Mouse (Mus musculus) urinary bladder, adult 18-20 months (tissue): ENCODE data around the gene T.
"Not testable (repeated sequence)": the region's sequence is repeated elsewhere in the genome, so short reads cannot be mapped to it uniquely, and the experiment has no call there.

Experiments used
- DNase-seq, 2 experiments: peaks; one replicate each; pipeline ENCODE4 v3.0.0; 2022; ENCODE audit warnings: low spot score in 2 of 2, mixed read lengths in 2 of 2

T gene

DNA sequence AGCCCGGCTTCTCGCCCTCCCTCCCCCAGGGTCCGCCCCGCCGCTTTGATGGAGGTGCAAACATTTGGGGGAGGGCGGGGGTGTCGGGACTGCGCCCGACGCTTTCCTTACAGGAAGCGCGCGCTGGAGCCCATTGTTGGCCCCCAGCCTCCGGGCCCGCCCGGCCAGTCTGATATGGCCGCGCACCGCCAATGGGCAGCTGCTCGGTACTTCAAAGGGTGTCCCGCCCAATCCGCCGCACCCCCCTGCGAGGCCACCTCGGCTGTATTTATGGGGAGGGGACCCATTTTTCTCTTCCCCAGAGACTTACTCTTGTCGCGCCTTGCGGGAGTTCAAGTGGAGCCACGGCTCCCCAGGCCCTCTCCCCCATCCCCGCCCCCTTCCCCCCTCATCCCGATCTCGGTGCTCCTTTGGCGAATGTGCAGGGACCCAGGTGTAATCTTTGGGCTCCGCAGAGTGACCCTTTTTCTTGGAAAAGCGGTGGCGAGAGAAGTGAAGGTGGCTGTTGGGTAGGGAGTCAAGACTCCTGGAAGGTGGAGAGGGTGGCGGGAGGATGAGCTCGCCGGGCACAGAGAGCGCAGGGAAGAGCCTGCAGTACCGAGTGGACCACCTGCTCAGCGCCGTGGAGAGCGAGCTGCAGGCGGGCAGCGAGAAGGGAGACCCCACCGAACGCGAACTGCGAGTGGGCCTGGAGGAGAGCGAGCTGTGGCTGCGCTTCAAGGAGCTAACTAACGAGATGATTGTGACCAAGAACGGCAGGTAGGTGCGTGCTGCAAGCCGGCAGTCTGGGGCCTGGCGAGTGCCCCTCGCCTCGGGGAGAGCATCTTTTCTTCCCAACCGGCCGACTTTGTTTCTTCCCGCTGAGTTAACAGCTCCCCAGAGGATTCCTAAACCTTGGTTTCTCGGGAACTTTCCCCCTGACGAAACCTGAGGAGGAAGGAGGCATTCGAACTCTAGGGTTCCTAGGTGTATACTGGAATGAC, at the start of gene T:
Gene T, plus strand, starts transcription at position 446 of the 983 bp plus-strand sequence.
- DNase-seq, result no peak

DNA sequence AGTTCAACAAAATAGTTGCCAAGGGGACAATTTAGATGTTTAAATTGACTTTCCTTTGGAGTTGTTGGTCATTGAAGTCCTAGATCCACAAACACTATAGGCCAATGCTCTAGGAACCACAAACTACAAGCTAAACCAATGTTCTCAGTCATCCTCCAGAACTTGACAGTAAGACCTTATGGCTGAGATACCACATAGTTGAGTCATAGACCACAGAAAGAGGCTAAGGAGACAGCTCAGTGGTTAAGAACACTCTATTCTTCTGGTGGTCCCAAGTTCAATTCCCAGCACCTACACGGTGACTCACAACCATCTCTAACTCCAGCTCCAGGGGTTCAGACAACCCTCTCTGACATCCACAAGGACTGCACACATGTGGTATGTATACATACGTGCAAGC, 48.8 kb upstream of the T start:
- DNase-seq, result no peak

DNA sequence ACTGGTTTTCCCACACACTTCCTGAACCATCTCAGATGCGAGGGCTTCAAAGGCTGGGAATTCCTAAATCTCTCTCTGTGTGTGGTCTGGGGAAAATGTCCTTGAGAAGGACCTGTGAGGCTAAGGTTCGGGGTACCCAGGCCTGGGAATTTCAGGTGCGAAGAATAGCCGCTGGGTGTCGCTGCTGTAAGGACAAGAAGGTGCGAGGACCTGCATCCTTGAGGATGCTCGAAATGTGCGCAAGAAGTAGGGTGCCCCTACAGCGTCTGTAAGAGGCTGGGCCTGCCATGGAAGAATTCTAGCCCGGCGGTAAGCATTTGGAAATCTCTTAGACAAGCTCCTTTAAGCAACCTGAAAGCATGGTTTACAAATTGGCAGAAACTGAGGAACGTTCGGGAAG, 45.8 kb upstream of the T start:
- DNase-seq, result no peak

DNA sequence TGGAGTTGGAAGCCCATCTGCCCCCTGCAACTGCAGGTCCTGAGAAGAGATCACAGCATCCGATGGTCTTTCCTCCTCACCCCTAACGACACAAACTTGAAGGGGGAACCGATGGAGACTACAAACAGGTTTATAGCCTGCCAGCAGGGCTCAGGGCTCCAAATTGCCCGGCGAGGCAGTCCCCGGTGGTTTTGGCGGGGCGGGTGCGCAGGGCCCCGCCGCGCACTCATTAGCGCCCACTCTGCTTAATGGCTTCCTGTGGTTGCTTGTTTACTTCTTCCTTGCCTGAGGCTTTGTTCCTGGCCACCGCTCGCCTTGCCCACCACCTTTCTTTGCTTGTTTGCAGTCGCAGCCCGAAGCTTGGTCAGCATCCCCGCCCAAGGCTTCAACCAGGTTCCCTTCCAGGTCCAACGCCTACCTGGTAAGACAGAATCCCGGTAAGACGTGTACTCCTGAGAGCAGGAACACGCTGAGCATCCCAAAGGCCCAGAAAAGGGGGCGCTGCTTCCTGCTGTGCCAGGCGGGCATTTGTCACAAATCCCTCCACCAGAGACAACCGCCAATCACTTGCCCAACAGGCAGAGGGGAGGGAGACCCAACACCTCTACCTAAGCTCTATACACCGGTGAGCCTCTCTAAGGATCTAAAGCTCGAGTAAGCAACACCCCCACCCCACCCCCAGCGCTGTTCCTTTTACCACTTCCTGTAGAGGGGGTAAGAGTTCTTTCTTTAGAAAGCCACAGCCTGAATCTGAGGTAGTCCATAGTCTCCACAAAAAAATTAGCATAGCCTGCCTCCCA, 45.0 kb upstream of the T start:
- DNase-seq, result no peak

DNA sequence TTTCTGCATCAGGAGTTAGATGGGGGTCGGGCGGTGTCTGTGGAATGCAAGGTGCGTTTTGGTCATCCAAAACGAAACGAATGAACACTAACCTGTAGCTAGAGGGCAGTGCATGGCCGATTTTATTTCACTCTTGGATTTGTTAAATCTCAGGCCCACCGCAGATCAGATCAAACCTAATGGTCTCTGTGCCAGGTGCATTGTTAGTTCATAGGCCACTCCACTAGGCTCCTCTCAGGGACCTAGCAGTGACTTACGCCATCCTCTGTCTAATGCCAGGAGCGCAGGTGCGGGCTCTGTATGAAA, 44.5 kb upstream of the T start:
- DNase-seq, result no peak

DNA sequence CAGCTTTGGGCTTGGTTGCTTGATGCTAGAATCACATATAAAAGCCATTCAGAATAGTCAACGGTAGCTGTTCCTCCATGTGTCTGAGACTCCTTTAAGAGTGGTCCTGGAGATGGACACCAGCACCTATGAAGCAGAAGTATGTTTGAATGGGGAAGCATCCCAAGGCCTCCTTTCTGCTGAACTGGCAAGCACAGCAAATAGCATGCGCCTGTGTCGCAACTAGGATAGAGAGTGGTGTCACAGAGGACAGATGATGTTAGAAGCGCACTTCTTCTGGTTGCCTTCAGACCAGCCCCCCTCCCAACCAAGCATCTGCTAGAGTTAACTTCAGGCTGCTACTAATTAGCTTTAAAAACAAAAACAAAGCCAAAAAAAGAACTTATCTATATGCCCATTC, 43.7 kb upstream of the T start:
- DNase-seq, result no peak

DNA sequence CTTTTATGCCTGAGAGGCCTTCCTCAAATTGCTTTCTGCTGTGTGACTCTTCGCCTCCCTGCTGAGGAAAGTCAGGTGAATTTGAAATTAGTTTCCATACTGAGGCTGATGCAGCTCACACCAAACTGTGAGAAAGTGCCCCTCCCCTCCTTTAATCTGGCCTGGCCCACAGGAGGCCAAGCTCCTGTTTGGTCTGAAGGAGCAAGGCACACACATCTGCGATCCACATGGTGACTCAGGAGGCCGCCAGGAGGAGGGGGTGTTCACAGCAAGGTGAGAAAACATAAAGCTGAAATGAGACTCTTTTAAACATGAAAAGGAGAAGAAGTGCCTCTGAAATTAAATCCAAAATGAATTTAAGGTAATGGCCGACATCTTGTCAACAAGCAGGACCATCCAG, 37.9 kb upstream of the T start:
- no peak for DNase-seq

GRCm38 (mm10) chr17:8397946-8398345, 36.3 kb upstream of the T start:
- no peak for DNase-seq

GRCm38 (mm10) chr17:8403932-8404331, 30.3 kb upstream of the T start:
- not testable (repeated sequence) for DNase-seq

DNA sequence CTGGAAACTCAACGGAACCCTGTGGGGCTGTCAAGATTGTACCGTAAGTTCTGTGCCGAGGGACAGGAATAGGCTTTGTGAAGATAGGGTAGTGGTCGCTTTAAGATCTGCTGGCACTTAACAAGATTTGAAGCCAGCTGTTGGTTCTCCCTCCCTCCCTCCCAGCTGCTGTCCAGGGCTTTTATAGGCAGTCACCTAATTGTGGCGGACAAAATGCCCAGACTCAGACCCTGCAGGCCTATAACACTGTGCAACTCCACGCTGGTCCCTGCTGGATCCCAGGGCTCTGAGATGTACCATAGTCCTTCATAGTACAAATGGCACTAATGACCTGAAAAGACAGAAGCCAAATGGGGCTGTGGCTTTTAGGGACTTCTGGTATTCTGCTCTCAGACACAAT, 27.9 kb upstream of the T start:
- no peak for DNase-seq

DNA sequence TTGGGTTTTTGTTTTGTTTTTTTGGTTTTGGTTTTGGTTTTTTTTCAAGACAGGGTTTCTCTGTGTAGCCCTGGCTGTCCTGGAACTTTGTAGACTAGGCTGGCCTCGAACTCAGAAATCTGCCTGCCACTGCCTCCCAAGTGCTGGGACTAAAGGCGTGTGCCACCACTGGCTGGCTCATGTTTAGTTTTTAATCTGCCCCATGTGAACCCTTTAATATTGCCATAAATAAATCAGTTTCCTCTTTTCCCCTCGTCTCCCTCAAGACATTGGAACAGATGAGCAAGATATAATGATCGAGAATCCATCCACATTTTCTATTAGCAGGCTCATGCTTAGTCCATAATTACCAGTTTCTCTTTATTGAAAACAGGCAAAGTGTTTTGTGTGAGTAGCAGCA, 26.2 kb upstream of the T start:
- DNase-seq, result not testable (repeated sequence)

GRCm38 (mm10) chr17:8408589-8409295, 25.5 kb upstream of the T start:
- DNase-seq, result no peak

DNA sequence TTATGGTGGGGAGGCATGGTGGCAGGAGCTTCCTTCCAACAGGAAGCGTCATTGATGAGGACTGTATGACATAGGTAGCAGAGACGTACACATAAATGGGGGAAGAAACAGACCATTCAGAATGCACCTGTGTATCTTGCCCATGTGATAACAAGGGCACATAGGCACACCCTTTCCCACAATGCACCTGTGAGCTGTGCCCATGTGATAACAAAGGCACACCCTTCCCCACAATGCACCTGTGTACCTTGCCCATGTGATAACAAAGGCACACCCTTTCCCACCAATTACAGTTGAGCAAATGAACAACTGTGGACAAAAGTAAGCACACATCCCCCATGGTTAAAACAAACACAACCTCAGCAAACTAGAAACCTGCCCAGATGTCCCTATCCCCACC, 23.9 kb upstream of the T start:
- no peak for DNase-seq

GRCm38 (mm10) chr17:8413656-8414055, 20.6 kb upstream of the T start:
- no peak for DNase-seq

GRCm38 (mm10) chr17:8415533-8415932, 18.7 kb upstream of the T start:
- no peak for DNase-seq

DNA sequence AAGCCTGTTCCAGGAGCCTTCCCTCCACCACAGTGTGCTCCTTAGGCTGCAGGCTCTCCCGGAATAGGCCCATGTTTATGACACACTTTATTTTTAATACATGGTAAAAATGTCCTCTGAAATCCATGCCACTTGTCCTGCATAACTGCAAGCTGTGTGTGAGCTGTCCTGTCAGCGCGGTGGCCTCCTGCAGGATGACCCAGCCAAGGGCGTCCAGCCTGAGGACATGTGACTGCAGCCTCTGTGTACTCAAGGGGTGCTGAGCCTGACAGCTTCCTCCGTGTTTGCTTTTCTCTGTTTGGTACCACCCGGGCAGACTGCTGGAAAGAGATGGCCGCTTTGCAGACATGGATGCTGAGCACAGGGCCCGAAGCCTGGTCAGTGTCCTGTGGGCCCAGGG, 17.4 kb upstream of the T start:
- no peak for DNase-seq

DNA sequence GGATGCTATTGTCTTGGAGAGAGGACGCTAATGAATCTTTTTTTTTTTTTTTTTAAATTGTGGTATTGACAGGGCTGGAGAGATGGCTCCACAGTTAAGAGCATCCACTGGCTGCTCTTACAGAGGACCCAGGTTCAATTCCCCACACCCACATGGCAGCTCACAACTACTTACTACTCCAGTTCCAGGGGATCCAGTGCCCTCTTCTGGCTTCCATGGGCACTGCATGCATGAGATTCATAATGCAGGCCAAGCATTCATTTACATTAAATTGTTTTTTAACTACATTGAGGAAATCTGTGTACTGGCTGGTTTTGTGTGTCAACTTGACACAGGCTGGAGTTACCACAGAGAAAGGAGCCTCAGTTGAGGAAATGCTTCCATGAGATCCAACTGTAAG, 13.5 kb upstream of the T start:
- no peak for DNase-seq

DNA sequence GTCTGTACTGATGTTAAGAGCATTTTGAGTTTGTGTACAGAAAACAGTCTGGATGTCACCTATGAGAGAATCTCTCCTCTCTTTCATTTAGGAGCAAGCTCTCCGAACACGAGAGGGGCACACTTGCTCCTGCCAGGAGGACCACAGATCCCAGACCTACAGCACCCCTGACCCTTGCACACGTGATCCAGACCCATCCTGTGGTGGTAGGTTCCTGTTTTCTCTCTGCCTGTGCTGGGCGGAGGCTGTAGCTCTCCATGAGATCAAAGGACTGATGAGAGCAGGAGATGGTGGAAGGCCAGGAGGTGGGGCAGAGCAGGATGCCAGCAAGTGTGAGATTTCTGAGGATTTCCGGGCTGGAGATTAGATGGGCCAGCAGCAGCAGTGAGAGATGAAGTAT, 12.7 kb upstream of the T start:
- no peak for DNase-seq

DNA sequence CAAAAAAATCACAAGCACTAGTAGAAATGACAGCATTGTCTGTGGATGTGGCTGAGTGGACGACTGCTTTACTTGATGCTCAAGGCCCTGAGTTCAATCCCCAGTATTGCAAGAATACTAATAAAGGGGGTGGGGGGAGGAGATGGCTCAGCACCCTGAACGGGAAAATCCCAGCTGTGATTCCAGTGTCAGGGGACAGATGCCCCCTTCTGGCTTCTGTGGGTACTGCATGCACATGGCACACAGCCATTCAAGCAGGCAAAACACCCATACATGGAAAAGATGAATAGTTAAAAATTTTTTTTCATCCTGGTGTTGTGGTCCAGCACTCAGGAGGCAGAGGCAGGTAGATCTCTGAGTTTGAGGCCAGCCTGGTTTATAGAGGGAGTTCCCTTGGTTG, 10.9 kb upstream of the T start:
- no peak for DNase-seq

DNA sequence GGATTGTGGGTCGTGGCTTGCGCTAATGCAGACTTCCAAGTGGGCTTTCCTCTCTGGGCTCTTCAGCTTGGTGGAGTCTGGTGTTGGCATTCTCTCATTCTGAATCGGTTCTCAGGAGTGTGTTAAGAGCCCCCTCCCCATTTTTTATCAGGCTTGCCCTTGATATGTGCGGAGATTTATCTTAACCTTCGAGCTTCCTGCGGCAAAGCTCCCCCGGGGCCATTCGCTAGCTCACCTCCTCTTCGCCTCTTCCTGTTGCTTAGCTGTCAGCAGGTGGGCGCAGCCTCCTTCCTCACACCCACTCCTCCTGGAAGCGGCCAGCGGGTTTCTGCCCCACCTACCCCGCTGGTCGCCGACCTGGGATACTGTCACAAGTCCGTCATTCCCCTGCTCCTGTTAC, 4.8 kb upstream of the T start:
- DNase-seq, result no peak

DNA sequence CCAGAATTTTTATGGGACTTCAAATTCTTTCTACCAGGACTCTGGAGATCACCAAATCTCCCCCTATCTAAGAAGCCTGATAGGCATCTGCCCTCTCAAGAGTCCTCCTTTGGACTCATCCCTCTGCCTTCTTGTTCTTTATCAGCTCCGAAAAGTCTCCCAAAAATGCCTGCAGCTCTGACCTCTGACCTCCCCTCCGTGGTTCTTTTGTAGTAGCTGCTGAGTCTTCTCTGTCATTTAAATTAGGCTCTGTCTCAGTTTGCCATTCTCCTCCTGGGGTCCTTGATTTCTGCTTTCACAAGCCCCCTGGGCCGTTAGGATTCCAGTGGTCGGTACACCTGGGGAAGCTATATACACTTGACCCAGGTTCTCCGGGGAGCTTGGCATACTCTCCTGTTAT, 4.3 kb upstream of the T start:
- no peak for DNase-seq

GRCm38 (mm10) chr17:8432179-8432800, 1.9 kb upstream of the T start:
- DNase-seq, result no peak
